Mouse (Mus musculus) inflammation-experienced regulatory T-cells, adult 6 months (primary cell): ENCODE data around the gene Pgf. TPM values are rescaled to one million over a fixed set of nuclear protein-coding genes. Genes with fewer than 3 reads are reported as not detected.
"Not testable (repeated sequence)": the region's sequence is repeated elsewhere in the genome, so short reads cannot be mapped to it uniquely, and the experiment has no call there.

Source experiments
- ATAC-seq: one replicate; pipeline ENCODE4 v1.8.0; 2017
- polyA plus RNA-seq, 3 experiments: library from polyadenylated mRNA; unstranded; fragments of 100-300 nt; shearing (Covaris generic); gene quantifications; one replicate each; pipeline ENCODE4 v1.2.1; 2017

Pgf gene
- polyA plus RNA-seq, 3 experiments from 2014 or later = not detected

GRCm38 (mm10) chr12:85153011-85153410 lies 24.6 kb downstream of the Pgf start:
- no peak for ATAC-seq

- ATAC-seq = peak; percentile 76
Measured at GRCm38 (mm10) chr12:85151002-85151774, 26.4 kb downstream of the Pgf start, which contains the start of gene Rps6kl1. TSS of gene Rps6kl1 (minus strand) at chr12:85151264.

GRCm38 (mm10) chr12:85150321-85151001 lies 27.1 kb downstream of the Pgf start:
- no peak for ATAC-seq

- no peak for ATAC-seq
Measured at GRCm38 (mm10) chr12:85146881-85147280, 30.7 kb downstream of the Pgf start.

- no peak for ATAC-seq
Measured at GRCm38 (mm10) chr12:85146355-85146754, 31.2 kb downstream of the Pgf start.

GRCm38 (mm10) chr12:85145630-85146029 lies 32.0 kb downstream of the Pgf start:
- no peak for ATAC-seq

GRCm38 (mm10) chr12:85144821-85145220 lies 32.8 kb downstream of the Pgf start:
- ATAC-seq = no peak

GRCm38 (mm10) chr12:85144276-85144675 lies 33.3 kb downstream of the Pgf start:
- not testable (repeated sequence) for ATAC-seq

GRCm38 (mm10) chr12:85142803-85143202 lies 34.8 kb downstream of the Pgf start:
- ATAC-seq = peak; percentile 70

GRCm38 (mm10) chr12:85141096-85141495 lies 36.5 kb downstream of the Pgf start:
- ATAC-seq = no peak

GRCm38 (mm10) chr12:85140036-85140701 lies 37.4 kb downstream of the Pgf start:
- no peak for ATAC-seq

GRCm38 (mm10) chr12:85136627-85137026 lies 41.0 kb downstream of the Pgf start:
- no peak for ATAC-seq

GRCm38 (mm10) chr12:85135513-85136470 lies 41.8 kb downstream of the Pgf start:
- ATAC-seq = no peak

GRCm38 (mm10) chr12:85134043-85134794 lies 43.4 kb downstream of the Pgf start:
- ATAC-seq = no peak

GRCm38 (mm10) chr12:85131361-85131760 lies 46.2 kb downstream of the Pgf start:
- ATAC-seq = no peak

GRCm38 (mm10) chr12:85129426-85129978 lies 48.1 kb downstream of the Pgf start:
- no peak for ATAC-seq

- peak; percentile 68 for ATAC-seq
Measured at GRCm38 (mm10) chr12:85126986-85127603, 50.5 kb downstream of the Pgf start.

- no peak for ATAC-seq
Measured at GRCm38 (mm10) chr12:85124751-85125150, 52.8 kb downstream of the Pgf start.

GRCm38 (mm10) chr12:85123645-85124044 lies 53.9 kb downstream of the Pgf start:
- ATAC-seq = no peak

GRCm38 (mm10) chr12:85123108-85123530 lies 54.5 kb downstream of the Pgf start:
- peak; percentile 68 for ATAC-seq
